Mouse (Mus musculus) G1E (cell line): ENCODE data around the gene Vill.

Experiments
- CTCF ChIP-seq: IDR thresholded peaks from 2 replicates; pipeline ENCODE4 v1.5.1; 2012; ENCODE audit warnings: low read depth, low read length, inconsistent platforms, mixed read lengths
- GATA1 ChIP-seq: IDR thresholded peaks from 2 replicates; pipeline ENCODE4 v1.6.1; 2012; ENCODE audit warnings: borderline replicate concordance, low read length, inconsistent platforms, mixed read lengths
- POLR2AphosphoS5 ChIP-seq: IDR thresholded peaks from 2 replicates; pipeline ENCODE4 v1.6.1; 2012; ENCODE audit warnings: low read depth, low read length, inconsistent platforms; ENCODE audit not compliant: insufficient replicate concordance
- TAL1 ChIP-seq: conservative IDR thresholded peaks from 2 replicates; pipeline ENCODE4 v1.6.1; 2012; ENCODE audit warnings: low read depth, low read length, inconsistent platforms, mixed read lengths

DNA sequence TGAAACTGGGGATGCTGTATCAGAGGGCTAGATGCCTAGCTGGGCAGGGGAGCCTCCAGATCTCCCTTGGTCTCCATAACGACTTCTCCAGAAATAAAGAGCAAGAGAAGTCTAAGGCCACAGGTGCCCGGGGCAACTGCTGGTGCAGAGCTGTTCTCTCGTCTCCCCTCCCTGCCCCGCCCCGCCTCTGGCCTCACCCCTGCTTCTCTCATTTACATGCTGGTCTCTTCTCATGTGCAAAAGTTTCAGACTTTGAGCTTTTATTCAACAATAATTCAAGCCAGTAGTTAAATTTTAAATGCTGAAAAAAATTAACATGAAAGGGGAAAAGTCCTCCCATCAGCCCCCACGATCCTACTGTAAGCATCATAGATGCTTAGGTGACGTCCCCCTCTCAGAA, 30.8 kb upstream of the Vill start:
- TF ChIP-seq CTCF, result no peak
- no peak for TF ChIP-seq GATA1
- no peak for TF ChIP-seq TAL1
- TF ChIP-seq POLR2AphosphoS5, result no peak
